Mouse (Mus musculus): ENCODE data around the gene Eci2. TPM values are rescaled to one million over a fixed set of nuclear protein-coding genes. Genes with fewer than 3 reads are reported as not detected.

Gene Eci2
- total and polyA plus RNA-seq, 3 experiments = 83.3 to 116 (median 86.0) TPM

- Histone ChIP-seq H3K4me1 (ENCODE audit: control insufficient read depth in 1 of 2, insufficient read depth in 2 of 2) (peaks cover 0 to 11% of the 10 kb centered on the region in 2 experiments; a peak in 3 of 4 replicates), H3K79me2 (replicated peaks; ENCODE audit: control insufficient read depth, extremely low read depth, insufficient read depth, poor library complexity, severe bottlenecking) (no peaks in the 10 kb centered on the region), H3K27ac (ENCODE audit: insufficient read depth, low read depth) (no peak overlapping the region), H3K4me3 (replicated peaks in 1 of 3; ENCODE audit: low read depth in 2 of 3, low read length in 2 of 3, poor library complexity in 1 of 3) (no peak overlapping the region), H3K9me3 (replicated peaks; ENCODE audit: low read length) (no peaks in the 10 kb centered on the region), H3K9ac (ENCODE audit: insufficient read depth, low read depth) (no peak overlapping the region), H3K36me3 (replicated peaks in 1 of 2; ENCODE audit: control insufficient read depth in 1 of 2, insufficient read depth in 1 of 2, low read length in 1 of 2) (no peaks in the 10 kb centered on the region), H3K27me3 (replicated peaks) (no peaks in the 10 kb centered on the region), H3K4me2 (ENCODE audit: insufficient read depth, low read depth, poor library complexity, severe bottlenecking) (no peak overlapping the region)
- dilution Hi-C loops (cut with MboI; ENCODE audit: extremely low pct_ligation_motif_present, extremely low pct_unique_long_range_greater_than_20kb, low sequenced_read_pairs) (no loop called here), in situ Hi-C loops (cut with MboI; ENCODE audit: low pct_ligation_motif_present, low pct_unique_long_range_greater_than_20kb, low sequenced_read_pairs) (no loop called here)
- DNase-seq (ENCODE audit: extremely low read depth) = no peak
- TF ChIP-seq CHD2 (IDR thresholded peaks at IDR 0.05; ENCODE audit: low read length) (no peak), PAX5 (IDR thresholded peaks at IDR 0.05; ENCODE audit: low read length) (no peak), EP300 (IDR thresholded peaks at IDR 0.05; ENCODE audit: low read length) (no peak), MAX (IDR thresholded peaks at IDR 0.05; ENCODE audit: low read length) (no peak), NELFE (IDR thresholded peaks at IDR 0.05; ENCODE audit: low read depth, low read length) (no peak), JUN (IDR thresholded peaks at IDR 0.05; ENCODE audit: insufficient read depth, low read depth, low read length) (no peak), RCOR1 (conservative IDR thresholded peaks at IDR 0.05; ENCODE audit: low read depth, low read length) (no peak), CTCF (conservative IDR thresholded peaks at IDR 0.05 in 1 of 2, IDR thresholded peaks at IDR 0.05 in 1 of 2; ENCODE audit: low read depth in 2 of 2, low read length in 2 of 2) (no peak), ELF1 (IDR thresholded peaks at IDR 0.05; ENCODE audit: low read depth, low read length) (no peak), RAD21 (IDR thresholded peaks at IDR 0.05; ENCODE audit: low read depth, low read length) (no peak), MYC (IDR thresholded peaks at IDR 0.05; ENCODE audit: low read depth, low read length) (no peak), TCF12 (IDR thresholded peaks at IDR 0.05; ENCODE audit: low read depth, low read length) (no peak), TBP (conservative IDR thresholded peaks at IDR 0.05; ENCODE audit: low read depth, low read length) (no peak), SMC3 (IDR thresholded peaks at IDR 0.05; ENCODE audit: low read depth, low read length) (no peak), ZC3H11A (IDR thresholded peaks at IDR 0.05; ENCODE audit: low read depth, low read length) (no peak), ZKSCAN1 (IDR thresholded peaks at IDR 0.05; ENCODE audit: borderline replicate concordance, low read depth, low read length) (no peak), USF2 (conservative IDR thresholded peaks at IDR 0.05; ENCODE audit: low read depth, low read length) (no peak)
Measured at GRCm38 (mm10) chr13:35066033-35066432, 39.1 kb upstream of the Eci2 start.

DNA sequence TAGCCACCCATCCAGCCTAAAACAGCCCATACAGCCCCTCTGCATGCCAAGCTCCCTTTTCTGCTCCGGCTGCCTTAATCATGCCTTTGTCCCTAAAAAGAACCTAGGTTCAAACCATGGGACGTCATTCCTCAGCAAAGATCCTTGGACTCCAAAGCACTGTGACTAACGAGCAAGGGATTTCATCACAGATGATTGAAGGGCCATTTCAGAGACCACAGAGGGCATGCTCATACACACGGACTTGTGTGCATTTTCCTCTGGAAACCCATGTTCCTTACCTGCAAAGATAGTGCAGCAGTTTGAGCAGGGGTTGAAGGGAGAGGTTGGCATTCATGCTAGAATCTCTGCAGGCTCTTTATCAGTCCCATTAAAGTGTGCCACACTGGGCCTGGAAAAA lies 37.5 kb upstream of the Eci2 start:
- H3K9me3 ChIP-seq (replicated peaks; ENCODE audit: low read length) = no peaks in the 10 kb centered on the region
- no peaks in the 10 kb centered on the region for H3K27me3 ChIP-seq (replicated peaks)
- dilution Hi-C loops (cut with MboI; ENCODE audit: extremely low pct_ligation_motif_present, extremely low pct_unique_long_range_greater_than_20kb, low sequenced_read_pairs) (no loop called here), in situ Hi-C loops (cut with MboI; ENCODE audit: low pct_ligation_motif_present, low pct_unique_long_range_greater_than_20kb, low sequenced_read_pairs) (no loop called here)
- peaks cover 0 to 11% of the 10 kb centered on the region in 2 experiments; a peak in 3 of 4 replicates for H3K4me1 ChIP-seq (ENCODE audit: control insufficient read depth in 1 of 2, insufficient read depth in 2 of 2)
- H3K9ac ChIP-seq (ENCODE audit: insufficient read depth, low read depth) = no peak overlapping the region
- no peak for DNase-seq (ENCODE audit: extremely low read depth)
- no peak overlapping the region for H3K4me3 ChIP-seq (replicated peaks in 1 of 3; ENCODE audit: low read depth in 2 of 3, low read length in 2 of 3, poor library complexity in 1 of 3)
- no peak overlapping the region for H3K4me2 ChIP-seq (ENCODE audit: insufficient read depth, low read depth, poor library complexity, severe bottlenecking)
- no peak overlapping the region for H3K27ac ChIP-seq (ENCODE audit: insufficient read depth, low read depth)
- no peaks in the 10 kb centered on the region for H3K79me2 ChIP-seq (replicated peaks; ENCODE audit: control insufficient read depth, extremely low read depth, insufficient read depth, poor library complexity, severe bottlenecking)
- H3K36me3 ChIP-seq (replicated peaks in 1 of 2; ENCODE audit: control insufficient read depth in 1 of 2, insufficient read depth in 1 of 2, low read length in 1 of 2) = no peaks in the 10 kb centered on the region
- TF ChIP-seq MAX (IDR thresholded peaks at IDR 0.05; ENCODE audit: low read length) = no peak
- no peak for TF ChIP-seq USF1 (IDR thresholded peaks at IDR 0.05; ENCODE audit: low read depth, low read length)
- no peak for TF ChIP-seq TBP (conservative IDR thresholded peaks at IDR 0.05; ENCODE audit: low read depth, low read length)
- no peak for TF ChIP-seq IRF4 (IDR thresholded peaks at IDR 0.05; ENCODE audit: low read depth, low read length)
- TF ChIP-seq UBTF (IDR thresholded peaks at IDR 0.05; ENCODE audit: low read depth, low read length) = no peak
- TF ChIP-seq ZC3H11A (IDR thresholded peaks at IDR 0.05; ENCODE audit: low read depth, low read length) = no peak
- TF ChIP-seq POLR2A (IDR thresholded peaks at IDR 0.05; ENCODE audit: low read depth, low read length) = no peak
- no peak for TF ChIP-seq ZMIZ1 (IDR thresholded peaks at IDR 0.05; ENCODE audit: low read depth, low read length)

Measured in CH12.LX (cell line).